8 mouse cellular contexts compared by ENCODE assay signal in genomic region chr2:174330616-174331191, GRCm38 (mm10). TPM values are rescaled to one million over a fixed set of nuclear protein-coding genes. Genes with fewer than 3 reads are reported as not detected.
DNase-seq lines count a peak whose midpoint lies in the region; ATAC-seq and TF ChIP-seq lines count a peak whose summit lies in the region.

No protein-coding gene starts in this region.

- DNase-seq in G1E (ENCODE audit: low spot score) = peak; percentile 78
- peak; percentile 82 for DNase-seq in cerebellum, adult 11-12 months
- peak; percentile 68 for DNase-seq in forebrain, embryonic 14.5 days (ENCODE audit: low spot score)
- peak; percentile 81 to 82 for DNase-seq in heart, postnatal 14 days
- DNase-seq in kidney, postnatal 4 days = peak; percentile 82 to 90
- DNase-seq in lung, postnatal 14 days = peak; percentile 77
- peak; percentile 78 for DNase-seq in retina, embryonic 14.5 days (ENCODE audit: low spot score)
- peak; percentile 62 to 65 for DNase-seq in urinary bladder, adult 18-20 months (ENCODE audit: low spot score in 2 of 2)

- ATAC-seq in G1E (ENCODE audit: extremely low read depth, insufficient number of reproducible peaks, low FRiP score, poor library complexity, severe bottlenecking) = peak; percentile 37; the same call in 1 of the 2 replicates
- ATAC-seq in forebrain, embryonic 14.5 days = peak; percentile 40

- H3K27me3 ChIP-seq in G1E (ENCODE audit: insufficient read depth, low read length) = no peaks in the 10 kb centered on the region
- no peaks in the 10 kb centered on the region for H3K27me3 ChIP-seq in forebrain, embryonic 14.5 days (replicated peaks; ENCODE audit: control insufficient read depth, insufficient read depth, low read length)

- H3K36me3 ChIP-seq in G1E (replicated peaks) = peaks cover 36% of the 10 kb centered on the region
- no peaks in the 10 kb centered on the region; the same call in 1 of the 2 replicates for H3K36me3 ChIP-seq in forebrain, embryonic 14.5 days (ENCODE audit: control insufficient read depth, insufficient read depth, low read length)

- intact Hi-C loops in heart, postnatal 14 days (cut with DNase I) = loop anchor here (5.0 kb wide), 1 partner anchor 87 kb away; the partner anchor contains the start of gene Nelfcd

- H3K9ac ChIP-seq in forebrain, embryonic 14.5 days (ENCODE audit: low read length) = peak overlapping the region; percentile 100

- peak overlapping the region; percentile 89 for H3K4me3 ChIP-seq in G1E (ENCODE audit: low read depth, low read length)
- H3K4me3 ChIP-seq in forebrain, embryonic 14.5 days (ENCODE audit: low read depth, low read length) = peak overlapping the region; percentile 98

- peaks cover 18% of the 10 kb centered on the region for H3K9me3 ChIP-seq in G1E (replicated peaks)
- no peaks in the 10 kb centered on the region for H3K9me3 ChIP-seq in forebrain, embryonic 14.5 days (replicated peaks; ENCODE audit: control insufficient read depth, low read length)

- peak overlapping the region; percentile 97 for H3K27ac ChIP-seq in forebrain, embryonic 14.5 days (ENCODE audit: low read depth, low read length)

- 1% methylated on average over 46 of the region's 48 CpGs for WGBS in forebrain, embryonic 14.5 days

- TF ChIP-seq CTCF in G1E (IDR thresholded peaks at IDR 0.05; ENCODE audit: low read depth, low read length) = no peak

- H3K4me2 ChIP-seq in forebrain, embryonic 14.5 days (ENCODE audit: low read length) = peak overlapping the region; percentile 74

- H3K4me1 ChIP-seq in G1E (ENCODE audit: insufficient read depth, low read depth, low read length) = peaks cover 38% of the 10 kb centered on the region
- H3K4me1 ChIP-seq in forebrain, embryonic 14.5 days (ENCODE audit: control insufficient read depth, insufficient read depth, low read length) = peaks cover 37% of the 10 kb centered on the region

RNA-seq across cellular contexts. Expression of gene Gm20721, which starts 15.8 kb away (rescaled TPM):
- total RNA-seq in G1E (2014; fragmentation: Nextera tagmentation) (not detected in 2 replicates), G1E (2017) (8.6 and 9.0 TPM in 2 replicates)
- polyA plus RNA-seq in G1E (2012) = 0.99 and 1.3 TPM in 2 replicates
- polyA plus RNA-seq in forebrain, embryonic 14.5 days (2014; fragmentation: Nextera tagmentation; extraction: Ambion mirVana) = 5.9 and 6.3 TPM in 2 replicates
- 1 to 10 TPM; 1.7 to 1.8 TPM for total RNA-seq in heart, postnatal 14 days (2021)

RNA-seq across cellular contexts. Expression of gene Gnas, which starts 46.6 kb away (rescaled TPM):
- total RNA-seq in G1E (2014; fragmentation: Nextera tagmentation) = 1,040 and 1,097 TPM in 2 replicates
- total RNA-seq in G1E (2017) = 452 and 490 TPM in 2 replicates
- 935 and 1,094 TPM in 2 replicates for polyA plus RNA-seq in G1E (2012)
- polyA plus RNA-seq in forebrain, embryonic 14.5 days (2014; fragmentation: Nextera tagmentation; extraction: Ambion mirVana) = 966 and 1,076 TPM in 2 replicates
- 1,000 to 10,000 TPM; 1,353 to 1,383 TPM for total RNA-seq in heart, postnatal 14 days (2021)

Comparison
In these comparisons a context has a peak if more than half of its experiments do, and no peak if none do; other contexts are left out.
1. Peak in every context shown above with its lines: DNase-seq, ATAC-seq, H3K4me3 ChIP-seq and H3K27ac ChIP-seq.